Mouse (Mus musculus): Measurements from ENCODE around the gene Olfr1062. TPM values are rescaled to one million over a fixed set of nuclear protein-coding genes. Genes with fewer than 3 reads are reported as not detected.

Gene Olfr1062
- polyA plus RNA-seq, 1 experiment from 2014 or later, result not detected

Other genes with a start within 250 kb of the Olfr1062 start
- gene Olfr1044, start 248.9 kb downstream of the Olfr1062 start, polyA plus RNA-seq (2015; fragmentation: Nextera tagmentation; extraction: Ambion mirVana), result not detected in 2 replicates
- not detected in 2 replicates for gene Olfr52, start 241.1 kb downstream of the Olfr1062 start, polyA plus RNA-seq (2015; fragmentation: Nextera tagmentation; extraction: Ambion mirVana)
- not detected in 2 replicates for gene Olfr1045, start 223.7 kb downstream of the Olfr1062 start, polyA plus RNA-seq (2015; fragmentation: Nextera tagmentation; extraction: Ambion mirVana)
- not detected in 2 replicates for gene Olfr1046, start 207.4 kb downstream of the Olfr1062 start, polyA plus RNA-seq (2015; fragmentation: Nextera tagmentation; extraction: Ambion mirVana)
- gene Olfr1047, start 195.3 kb downstream of the Olfr1062 start, polyA plus RNA-seq (2015; fragmentation: Nextera tagmentation; extraction: Ambion mirVana), result not detected in 2 replicates
- not detected in 2 replicates for gene Olfr1048, start 186.5 kb downstream of the Olfr1062 start, polyA plus RNA-seq (2015; fragmentation: Nextera tagmentation; extraction: Ambion mirVana)
- not detected in 2 replicates for gene Olfr1049, start 168.4 kb downstream of the Olfr1062 start, polyA plus RNA-seq (2015; fragmentation: Nextera tagmentation; extraction: Ambion mirVana)
- gene Olfr1051, start 147.7 kb downstream of the Olfr1062 start, polyA plus RNA-seq (2015; fragmentation: Nextera tagmentation; extraction: Ambion mirVana), result not detected in 2 replicates
- not detected in 2 replicates for gene Olfr1052, start 134.3 kb downstream of the Olfr1062 start, polyA plus RNA-seq (2015; fragmentation: Nextera tagmentation; extraction: Ambion mirVana)
- not detected in 2 replicates for gene Olfr1053, start 111.5 kb downstream of the Olfr1062 start, polyA plus RNA-seq (2015; fragmentation: Nextera tagmentation; extraction: Ambion mirVana)
- gene Olfr1054, start 91.3 kb downstream of the Olfr1062 start, polyA plus RNA-seq (2015; fragmentation: Nextera tagmentation; extraction: Ambion mirVana), result not detected in 2 replicates
- not detected in 2 replicates for gene Olfr1055, start 76.5 kb downstream of the Olfr1062 start, polyA plus RNA-seq (2015; fragmentation: Nextera tagmentation; extraction: Ambion mirVana)
- gene Olfr1056, start 64.3 kb downstream of the Olfr1062 start, polyA plus RNA-seq (2015; fragmentation: Nextera tagmentation; extraction: Ambion mirVana), result not detected in 2 replicates
- not detected in 2 replicates for gene Olfr1057, start 48.4 kb downstream of the Olfr1062 start, polyA plus RNA-seq (2015; fragmentation: Nextera tagmentation; extraction: Ambion mirVana)
- gene Olfr1058, start 38.2 kb downstream of the Olfr1062 start, polyA plus RNA-seq (2015; fragmentation: Nextera tagmentation; extraction: Ambion mirVana), result not detected in 2 replicates
- gene Olfr1061, start 12.7 kb downstream of the Olfr1062 start, polyA plus RNA-seq (2015; fragmentation: Nextera tagmentation; extraction: Ambion mirVana), result not detected in 2 replicates
- not detected in 2 replicates for gene Olfr1065, start 23.8 kb upstream of the Olfr1062 start, polyA plus RNA-seq (2015; fragmentation: Nextera tagmentation; extraction: Ambion mirVana)
- not detected in 2 replicates for gene Olfr1066, start 29.5 kb upstream of the Olfr1062 start, polyA plus RNA-seq (2015; fragmentation: Nextera tagmentation; extraction: Ambion mirVana)
- gene Olfr228, start 60.6 kb upstream of the Olfr1062 start, polyA plus RNA-seq (2015; fragmentation: Nextera tagmentation; extraction: Ambion mirVana), result not detected in 2 replicates
- gene Olfr1076, start 81.7 kb upstream of the Olfr1062 start, polyA plus RNA-seq (2015; fragmentation: Nextera tagmentation; extraction: Ambion mirVana), result not detected in 2 replicates
- gene Olfr1079, start 115.7 kb upstream of the Olfr1062 start, polyA plus RNA-seq (2015; fragmentation: Nextera tagmentation; extraction: Ambion mirVana), result not detected in 2 replicates
- gene Olfr1080, start 131.5 kb upstream of the Olfr1062 start, polyA plus RNA-seq (2015; fragmentation: Nextera tagmentation; extraction: Ambion mirVana), result not detected in 2 replicates
- not detected in 2 replicates for gene Olfr1082, start 172.2 kb upstream of the Olfr1062 start, polyA plus RNA-seq (2015; fragmentation: Nextera tagmentation; extraction: Ambion mirVana)
- gene Olfr1084, start 213.0 kb upstream of the Olfr1062 start, polyA plus RNA-seq (2015; fragmentation: Nextera tagmentation; extraction: Ambion mirVana), result not detected in 2 replicates
- gene Olfr1085, start 235.3 kb upstream of the Olfr1062 start, polyA plus RNA-seq (2015; fragmentation: Nextera tagmentation; extraction: Ambion mirVana), result not detected in 2 replicates

Measured in forebrain, embryonic 13.5 days (tissue).